Mouse (Mus musculus): ENCODE data around the gene Msi2.

DNA sequence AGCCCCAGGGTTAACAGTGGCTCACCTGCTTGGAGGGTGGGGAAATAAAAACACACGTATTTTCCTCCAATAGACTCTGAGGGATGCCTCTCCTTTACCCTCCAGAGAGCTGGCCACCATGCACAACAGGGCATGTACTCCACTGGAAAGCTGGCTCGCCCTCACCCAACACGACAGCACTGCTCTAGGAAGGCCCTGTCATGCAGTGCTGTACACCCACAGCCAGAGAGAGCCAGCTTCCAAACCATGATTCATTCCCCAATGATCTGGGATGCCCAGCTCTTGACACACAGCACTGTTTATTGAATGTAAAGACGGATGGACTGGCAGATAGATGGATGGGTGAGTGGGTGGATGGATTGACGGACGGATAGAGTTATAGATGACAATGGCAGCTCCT, 269.1 kb downstream of the Msi2 start:
- TF ChIP-seq CTCF (IDR thresholded peaks at IDR 0.05; ENCODE audit: low read depth, low read length) (no peak), POLR2A (IDR thresholded peaks at IDR 0.05; ENCODE audit: extremely low read depth, insufficient read depth, low read length) (no peak)
